Mouse (Mus musculus): ENCODE results near the gene Slc39a11.

The Slc39a11 gene

DNA sequence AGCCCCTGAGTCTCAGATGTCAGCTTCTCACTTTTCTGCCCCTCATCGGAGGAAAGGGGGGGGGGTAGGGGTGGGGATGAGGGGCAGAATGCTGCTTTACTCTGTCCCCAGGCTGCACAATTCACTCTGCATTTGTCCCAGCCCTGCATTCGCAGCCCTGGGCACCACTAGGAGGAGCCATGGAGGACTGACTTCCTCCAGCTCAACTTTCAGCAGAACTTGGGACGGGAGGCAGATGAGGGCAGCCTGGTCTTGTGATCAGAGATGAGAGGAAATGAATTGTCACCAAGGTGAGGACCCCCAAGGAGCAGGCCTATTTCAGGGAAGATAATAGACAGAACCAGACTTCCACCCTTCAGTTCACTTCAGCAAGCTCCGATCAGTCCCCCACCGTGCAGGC, 311.3 kb downstream of the Slc39a11 start:
- no peak for DNase-seq (ENCODE audit: low spot score)

DNA sequence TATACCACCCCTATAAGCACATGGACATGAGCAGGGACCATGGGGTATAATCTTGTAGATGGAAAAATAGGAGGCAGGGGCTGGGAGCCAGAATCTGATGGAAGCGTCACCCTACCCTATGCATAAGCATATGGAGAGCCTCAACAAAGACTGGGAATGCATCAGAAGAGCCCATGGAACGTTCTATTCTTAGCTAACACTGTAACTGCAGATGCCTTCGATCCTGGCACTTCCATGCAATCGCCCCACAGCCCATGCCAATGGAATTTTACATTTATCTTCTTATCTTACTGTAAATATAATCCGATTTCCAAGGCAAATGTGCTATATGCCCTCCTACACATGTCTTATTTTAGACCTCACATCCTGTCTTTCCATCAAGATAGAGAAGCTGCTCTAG, 314.2 kb downstream of the Slc39a11 start:
- DNase-seq (ENCODE audit: low spot score): no peak

DNA sequence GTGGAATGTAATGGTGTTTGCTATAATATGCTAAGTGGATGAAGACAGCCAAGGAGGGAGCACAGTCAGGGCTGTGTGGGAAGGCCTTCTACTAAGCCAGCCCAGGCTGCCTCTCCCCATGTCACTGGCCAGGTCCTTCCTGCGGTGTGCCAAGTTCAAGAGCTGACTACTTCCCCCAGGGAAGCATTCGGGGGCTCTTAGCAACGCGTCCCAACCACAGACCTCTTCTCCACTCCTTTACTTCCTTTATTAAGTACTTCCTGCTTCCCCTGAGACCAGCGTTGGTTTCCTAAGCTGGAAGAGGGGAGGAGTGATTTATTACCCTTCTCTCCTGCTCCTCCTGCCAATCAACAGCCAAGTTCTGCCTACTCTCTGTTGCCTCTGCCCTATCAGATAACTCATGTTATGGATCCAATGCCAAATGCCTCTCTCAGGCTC, 315.4 kb downstream of the Slc39a11 start:
- no peak for DNase-seq (ENCODE audit: low spot score)

DNA sequence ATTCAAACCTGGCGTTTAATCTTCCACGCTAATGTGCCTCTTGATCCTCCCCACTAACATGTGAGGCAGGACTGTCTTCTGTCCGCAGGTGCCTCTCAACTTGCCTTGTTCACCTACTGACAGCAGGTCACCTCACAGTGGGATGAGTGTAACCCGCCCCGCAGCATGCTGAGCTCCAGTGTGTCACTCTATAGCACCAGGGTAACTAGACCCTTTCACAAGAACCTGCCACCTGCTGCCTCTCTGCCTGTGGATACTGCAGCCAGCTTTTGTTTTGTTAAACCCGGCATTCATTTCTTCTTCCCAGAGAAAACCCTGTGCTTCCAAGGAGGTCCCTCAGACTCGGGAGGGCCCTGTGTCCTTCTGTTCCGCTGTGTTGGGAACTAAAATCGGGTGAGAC, 316.3 kb downstream of the Slc39a11 start:
- no peak for DNase-seq (ENCODE audit: low spot score)

DNA sequence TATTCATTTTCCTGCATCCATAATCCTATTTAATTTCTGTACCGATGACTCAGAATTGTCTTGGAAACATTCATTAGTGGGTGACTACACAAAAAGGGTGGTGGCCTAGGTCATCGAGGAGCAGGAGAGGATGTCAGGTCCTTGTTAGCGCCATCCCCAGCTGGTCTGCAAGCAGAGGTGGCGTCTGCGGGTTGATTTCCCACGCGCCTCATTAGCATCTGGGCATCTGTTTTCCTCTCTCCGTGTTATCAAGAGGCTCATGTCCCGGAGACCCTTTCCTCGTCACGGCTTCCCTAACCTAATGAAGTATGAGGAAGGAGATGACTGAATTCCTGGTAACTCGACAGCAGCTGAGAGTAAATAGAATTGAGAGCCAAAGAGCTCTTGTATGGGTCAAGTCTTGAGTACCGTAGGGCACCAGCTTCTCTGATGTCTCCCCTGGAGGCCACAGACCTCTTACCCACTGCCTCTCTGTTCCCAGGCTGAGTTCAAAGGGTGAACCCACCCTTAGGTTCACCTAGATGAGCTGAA, 319.8 kb downstream of the Slc39a11 start:
- no peak for DNase-seq (ENCODE audit: low spot score)

DNA sequence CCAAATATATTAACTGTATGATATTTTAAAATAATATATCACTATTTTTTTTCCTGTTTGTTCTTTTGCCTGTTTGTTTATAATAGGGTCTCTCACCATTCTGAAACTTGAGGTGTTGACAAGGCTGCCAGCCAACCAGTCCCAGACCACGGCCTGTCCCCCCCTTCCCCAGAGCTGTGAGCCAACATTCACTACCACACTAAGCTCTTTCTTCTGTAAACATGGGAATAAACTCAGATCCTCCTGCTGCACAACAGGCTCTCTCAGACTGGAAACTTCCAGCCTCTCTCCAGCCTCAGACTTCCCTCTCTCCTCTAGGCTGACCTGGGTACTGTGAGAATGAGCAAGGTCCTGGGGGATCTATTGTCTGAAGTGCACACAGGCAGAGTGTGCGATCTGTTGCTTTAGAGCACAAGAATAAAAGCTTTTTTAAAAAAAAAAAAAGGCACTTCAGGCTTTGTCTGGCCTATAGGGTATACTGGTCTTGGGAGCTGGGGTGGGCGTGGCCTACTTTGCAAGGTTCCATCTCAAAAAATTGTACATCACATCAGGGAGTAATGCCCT, 322.3 kb downstream of the Slc39a11 start:
- no peak for DNase-seq (ENCODE audit: low spot score)

DNA sequence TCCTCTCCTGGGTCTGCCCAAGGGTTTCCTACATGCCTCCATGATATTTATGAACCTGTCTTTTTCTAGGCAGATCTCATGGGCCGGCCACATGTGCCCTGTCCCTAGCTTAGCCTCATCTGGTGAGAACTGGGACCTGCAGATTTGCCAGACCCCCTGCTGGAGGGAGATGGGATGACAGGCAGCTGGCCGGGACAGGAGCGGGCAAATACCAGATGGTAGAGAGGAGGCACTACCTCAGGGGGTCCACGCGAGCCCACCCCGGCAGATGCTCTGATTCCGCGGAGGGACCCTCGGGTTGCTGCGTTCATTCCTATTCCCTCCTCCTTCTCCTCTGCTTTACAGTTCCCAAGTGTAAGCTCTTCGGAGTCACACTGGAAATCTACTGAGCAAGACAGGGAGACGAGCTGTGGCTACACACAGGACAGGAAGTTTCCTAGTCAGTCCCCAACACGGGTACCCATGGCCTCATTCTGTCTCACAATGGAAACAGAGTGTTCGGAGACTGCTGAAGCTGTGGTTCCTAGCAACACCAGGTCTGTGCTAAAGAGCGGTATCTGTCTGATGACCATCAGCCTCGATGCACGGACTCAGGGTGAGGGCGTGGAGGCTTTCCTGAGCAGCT, 323.4 kb downstream of the Slc39a11 start:
- peak; percentile 53 for DNase-seq (ENCODE audit: low spot score)

DNA sequence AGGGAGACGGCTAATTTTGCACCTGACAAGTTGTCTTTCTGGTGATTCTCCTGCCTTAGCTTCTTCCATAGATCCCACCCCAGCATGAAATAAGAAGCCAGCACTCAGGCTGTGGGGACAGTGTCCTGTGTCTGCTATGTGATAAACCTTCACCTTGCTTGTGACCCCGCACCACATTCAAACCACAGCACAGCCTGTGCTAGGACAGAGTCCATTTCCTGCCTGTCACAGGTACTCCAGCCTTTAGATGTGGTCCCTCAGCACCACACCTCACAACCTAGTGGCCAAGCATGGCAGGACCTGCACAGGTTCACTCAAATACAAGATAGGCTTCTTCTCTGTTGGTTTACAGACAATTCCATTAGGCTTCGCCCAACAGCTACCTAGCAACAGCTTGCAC, 328.3 kb downstream of the Slc39a11 start:
- DNase-seq (ENCODE audit: low spot score): no peak

DNA sequence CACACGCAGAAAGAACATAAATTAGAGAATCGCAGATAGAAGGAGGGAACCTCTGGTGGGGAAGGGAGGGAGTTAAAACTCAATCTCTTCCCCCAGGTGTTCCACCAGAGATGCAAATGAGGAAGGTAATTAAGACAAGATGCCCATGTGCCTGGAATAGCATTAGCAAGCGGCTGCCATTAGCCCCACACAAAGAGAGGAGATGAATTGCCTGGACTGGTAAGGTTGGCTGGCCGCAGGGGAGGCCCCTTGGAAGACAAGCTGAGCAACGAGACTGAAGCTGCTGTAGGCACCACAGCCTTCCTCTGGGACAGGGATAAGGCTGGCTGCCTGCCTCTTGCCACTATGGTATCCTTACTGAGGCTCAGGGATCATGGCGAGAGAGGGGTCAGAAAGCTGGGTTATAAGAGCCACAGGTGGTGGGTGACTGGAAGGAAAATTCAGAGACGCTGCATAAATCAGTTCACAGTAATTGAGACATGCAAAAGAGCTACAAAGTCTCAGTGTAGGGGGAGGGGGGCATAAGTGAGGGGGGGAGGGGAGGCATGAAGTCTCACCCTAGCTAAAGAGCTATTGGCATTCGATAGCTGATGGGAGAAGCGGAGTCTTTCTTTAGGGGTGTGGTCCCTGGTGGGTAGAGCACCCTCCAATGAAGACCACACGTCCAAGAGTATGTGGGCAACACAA, 340.5 kb downstream of the Slc39a11 start:
- DNase-seq (ENCODE audit: low spot score): no peak

DNA sequence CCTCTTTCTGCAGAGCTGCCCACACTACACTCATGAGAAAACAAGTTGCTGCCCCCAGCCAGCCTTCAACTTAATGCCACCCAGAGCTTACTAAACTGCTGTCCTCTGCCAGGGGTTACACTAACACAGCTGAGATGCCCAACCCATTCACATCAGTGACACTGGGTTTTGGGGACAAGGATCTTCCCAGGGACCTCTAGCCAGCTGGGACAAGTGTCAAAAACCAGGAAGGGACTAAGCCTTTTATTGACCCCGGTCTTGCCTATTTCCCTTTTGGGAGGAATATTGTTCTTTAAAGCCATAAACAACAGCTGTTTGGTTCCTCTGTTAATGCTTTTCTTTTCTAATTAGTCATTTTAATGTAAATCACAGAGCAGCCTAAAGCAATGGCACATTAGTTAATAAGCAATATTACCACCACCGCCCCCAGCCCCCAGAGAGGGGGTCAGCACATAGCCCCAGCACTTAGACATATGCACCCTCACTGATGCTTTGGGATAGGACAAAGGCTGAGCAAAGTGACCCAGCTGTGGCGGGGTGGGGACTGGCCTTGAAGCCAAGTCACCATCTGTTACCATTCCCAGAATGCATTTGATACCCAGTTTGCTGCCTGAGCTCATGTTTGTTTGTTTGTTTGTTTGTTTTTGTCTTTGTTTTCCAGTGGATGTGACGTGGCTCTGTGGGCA, 341.5 kb downstream of the Slc39a11 start:
- DNase-seq (ENCODE audit: low spot score): no peak

DNA sequence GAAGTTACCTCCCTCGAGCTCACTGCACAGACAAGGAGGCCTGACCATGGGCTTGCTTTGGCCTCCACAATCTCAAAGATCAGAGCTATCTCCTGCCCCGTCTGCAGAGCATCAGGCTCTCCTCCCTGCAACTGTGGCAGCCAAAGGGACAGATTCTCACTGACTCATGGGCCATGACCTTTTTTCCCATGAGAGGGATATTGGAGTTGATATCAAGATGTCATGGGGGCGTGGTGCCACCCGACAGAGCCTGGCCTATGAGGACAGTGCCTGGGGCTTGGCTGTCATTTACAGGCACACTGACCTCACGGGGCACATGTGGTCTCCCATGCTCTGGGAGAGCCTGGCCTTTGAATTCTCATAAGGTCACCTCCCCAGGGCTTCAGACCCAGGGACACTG, 346.7 kb downstream of the Slc39a11 start:
- no peak for DNase-seq (ENCODE audit: low spot score)

DNA sequence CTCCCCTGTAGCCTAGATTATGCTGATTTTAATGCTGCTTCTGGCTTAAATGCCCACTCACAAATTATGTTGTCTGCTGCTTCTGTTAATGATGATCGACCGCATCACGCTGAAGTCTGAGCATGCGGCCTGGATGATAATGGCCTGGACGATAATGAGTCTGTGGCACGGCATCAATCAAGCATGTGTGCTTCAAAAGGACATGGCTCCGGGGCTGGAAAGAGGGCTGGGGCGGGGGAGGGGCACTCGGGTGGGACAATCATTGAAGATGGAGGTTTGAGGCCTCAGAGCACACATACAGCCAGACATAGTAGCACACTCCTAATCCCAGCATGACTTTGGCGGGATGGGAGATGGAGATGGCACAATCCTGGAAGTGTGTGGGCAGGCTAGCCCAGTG, 350.4 kb downstream of the Slc39a11 start:
- DNase-seq (ENCODE audit: low spot score): no peak

DNA sequence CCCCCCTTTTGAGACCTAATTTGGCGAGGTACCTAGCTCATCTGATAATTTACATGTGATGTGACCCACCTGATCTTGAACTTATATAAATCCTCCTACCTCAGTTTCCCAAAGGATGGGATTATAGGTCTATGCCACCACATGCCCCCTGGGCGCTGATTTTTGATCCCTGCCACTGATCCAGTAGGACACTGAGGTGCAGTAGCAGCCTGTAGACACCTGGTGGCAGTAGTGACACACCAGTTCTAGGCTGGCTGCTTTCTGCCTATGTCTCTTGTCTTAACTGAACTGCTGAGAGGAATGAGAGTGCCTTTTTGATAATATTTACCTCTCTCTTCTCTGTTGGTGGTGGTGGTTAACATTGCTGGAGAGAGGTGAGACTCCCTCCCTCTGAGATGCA, 352.1 kb downstream of the Slc39a11 start:
- peak; percentile 68 for DNase-seq (ENCODE audit: low spot score)

DNA sequence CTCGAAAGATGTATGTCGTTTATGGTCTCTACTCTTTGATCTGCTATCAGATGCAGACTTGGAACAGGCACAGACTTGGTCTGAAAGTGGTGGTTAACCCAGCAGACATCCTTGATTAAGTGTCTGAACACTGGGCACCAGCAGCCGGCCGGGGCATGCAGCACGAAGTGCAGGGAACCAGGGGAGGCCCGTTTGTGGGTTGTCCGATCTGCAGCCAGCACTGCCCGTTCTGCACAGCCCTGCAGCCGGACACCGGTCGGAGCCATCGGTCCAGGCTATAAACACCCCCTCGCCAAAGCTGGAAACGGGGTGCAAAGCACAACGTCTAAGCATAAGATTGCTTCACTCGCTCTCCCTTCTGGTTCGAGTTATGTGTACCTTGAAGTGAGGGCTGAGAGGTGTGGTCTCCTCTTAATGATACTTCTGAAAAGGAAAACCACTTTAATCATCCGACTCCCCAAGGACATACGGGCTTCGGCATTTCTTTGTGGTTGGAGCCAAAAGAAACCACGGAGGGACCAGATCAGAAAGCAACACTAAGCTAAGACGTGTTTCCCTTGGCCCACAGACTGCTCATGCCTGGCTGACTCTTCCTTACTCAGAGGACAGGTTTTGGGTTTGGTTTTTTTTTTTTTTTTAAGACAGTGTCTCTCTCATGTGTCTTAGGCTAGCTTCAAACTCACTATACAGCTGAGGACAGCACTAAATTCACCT, 352.8 kb downstream of the Slc39a11 start:
- no peak for DNase-seq (ENCODE audit: low spot score)

DNA sequence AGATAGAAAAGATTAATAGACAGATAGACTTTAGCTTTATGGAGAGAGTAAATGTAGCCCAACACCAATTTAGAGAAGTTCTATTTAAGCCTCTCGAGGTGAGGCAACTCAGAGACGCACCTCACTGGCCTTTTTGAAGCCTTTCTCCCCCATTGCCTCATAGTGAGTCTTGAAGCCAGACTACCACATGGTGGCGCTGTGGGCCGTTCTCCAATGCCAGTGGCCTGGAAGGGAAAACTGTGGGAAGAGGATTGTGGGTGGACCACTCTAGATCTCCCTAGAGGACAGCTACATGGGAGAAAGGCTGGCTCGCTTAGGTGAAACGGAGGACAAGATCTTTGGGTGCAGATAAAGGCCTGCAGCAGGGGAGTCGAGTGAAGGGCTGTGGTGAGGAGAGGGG, 353.7 kb downstream of the Slc39a11 start:
- DNase-seq (ENCODE audit: low spot score): peak; percentile 78

DNA sequence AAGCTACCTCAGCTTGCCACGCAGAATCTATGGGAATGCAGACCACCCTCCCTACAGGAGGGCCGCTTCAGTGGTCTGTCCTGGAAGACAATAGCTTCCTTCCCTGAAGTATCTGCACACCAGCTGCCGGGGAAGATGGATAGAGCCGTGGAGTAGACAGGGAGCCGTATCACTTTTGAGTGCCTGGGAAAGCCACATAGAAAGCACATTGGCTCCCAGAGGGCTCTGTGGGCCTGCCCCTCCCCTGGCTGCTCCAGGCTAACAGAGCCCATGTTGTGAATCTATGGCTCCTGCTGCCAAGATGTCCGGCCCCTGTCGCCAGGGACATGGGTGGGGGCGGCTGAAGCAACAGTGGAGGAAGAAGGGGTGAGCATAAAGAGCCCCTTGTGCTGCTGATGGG, 355.4 kb downstream of the Slc39a11 start:
- no peak for DNase-seq (ENCODE audit: low spot score)

DNA sequence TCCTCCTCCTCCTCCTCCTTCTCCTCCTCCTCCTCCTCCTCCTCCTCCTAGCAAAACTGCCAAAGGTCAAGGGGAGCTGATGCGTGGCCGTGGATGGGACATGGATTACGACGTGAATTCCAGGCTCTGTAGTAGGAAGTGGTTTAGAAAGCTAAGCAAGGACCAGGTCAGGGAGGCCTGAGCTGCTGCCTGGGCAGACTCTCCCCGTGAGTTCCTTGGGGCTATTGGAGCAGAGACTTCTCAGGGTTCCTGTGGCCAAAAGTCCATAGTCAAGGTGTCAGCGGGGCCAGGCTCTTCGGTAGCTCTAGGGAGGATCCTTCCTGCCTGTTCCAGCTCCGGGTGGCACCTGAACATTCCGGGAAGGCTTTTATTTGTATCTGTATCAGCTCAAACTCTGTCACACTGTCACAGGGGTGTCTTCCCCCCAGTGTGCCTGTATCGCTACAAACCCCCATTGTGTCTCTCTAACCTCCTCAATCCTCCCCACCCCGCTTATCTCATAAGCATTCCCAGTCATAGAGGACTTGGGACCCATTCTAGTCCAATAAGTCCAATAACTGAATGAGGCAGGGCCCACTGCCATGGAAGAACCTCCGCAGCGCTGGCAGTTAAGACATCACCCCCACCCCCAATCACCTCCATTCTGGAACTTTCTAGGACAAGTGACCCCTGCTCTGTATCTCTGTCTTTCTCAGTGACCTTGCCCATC, 356.8 kb downstream of the Slc39a11 start:
- DNase-seq (ENCODE audit: low spot score): no peak

DNA sequence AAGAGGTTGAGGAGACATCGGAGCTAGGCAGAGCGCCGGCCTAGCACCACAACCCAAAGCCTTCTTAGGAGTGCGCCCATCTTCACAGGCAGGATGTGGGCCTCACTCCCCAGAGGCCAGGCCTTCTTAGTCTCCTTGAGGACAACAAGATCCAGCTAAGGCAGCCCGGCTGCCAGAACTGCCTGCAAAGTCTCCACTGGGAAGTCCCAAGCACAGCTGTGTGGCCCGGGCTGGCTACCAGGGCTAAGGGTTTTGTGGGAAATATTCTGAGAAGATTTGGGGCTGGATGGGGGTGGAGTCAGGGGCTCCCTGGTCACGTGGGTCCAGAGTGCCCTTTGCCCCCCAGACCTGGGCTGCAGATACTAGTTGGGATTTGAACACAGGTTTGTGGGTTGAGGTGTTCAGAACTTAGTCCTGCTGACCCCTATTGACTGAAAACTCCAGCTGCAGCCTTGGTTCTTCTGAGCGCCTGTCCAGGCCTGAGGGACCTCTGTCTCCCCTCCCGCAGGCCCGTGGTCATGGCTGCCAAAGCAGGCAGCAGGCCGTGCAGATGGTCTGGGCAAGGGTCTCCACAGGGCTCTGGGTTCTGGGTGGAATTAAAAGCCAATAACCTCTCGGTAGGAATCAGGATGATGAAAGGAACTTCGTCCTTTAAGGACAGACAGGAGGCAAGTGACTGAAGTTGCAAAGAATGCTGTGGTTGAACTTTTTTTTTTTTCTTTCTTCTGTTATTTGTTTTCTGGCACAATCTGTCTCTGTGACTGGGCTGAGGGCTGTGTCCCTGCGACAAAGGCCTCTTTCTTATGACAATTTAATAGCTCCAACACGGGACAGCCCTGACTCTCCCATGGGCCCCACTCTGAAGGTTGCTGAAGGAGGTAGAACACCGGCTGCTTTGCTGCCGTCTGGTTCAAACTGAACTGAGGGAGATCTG, 357.8 kb downstream of the Slc39a11 start:
- no peak for DNase-seq (ENCODE audit: low spot score)

DNA sequence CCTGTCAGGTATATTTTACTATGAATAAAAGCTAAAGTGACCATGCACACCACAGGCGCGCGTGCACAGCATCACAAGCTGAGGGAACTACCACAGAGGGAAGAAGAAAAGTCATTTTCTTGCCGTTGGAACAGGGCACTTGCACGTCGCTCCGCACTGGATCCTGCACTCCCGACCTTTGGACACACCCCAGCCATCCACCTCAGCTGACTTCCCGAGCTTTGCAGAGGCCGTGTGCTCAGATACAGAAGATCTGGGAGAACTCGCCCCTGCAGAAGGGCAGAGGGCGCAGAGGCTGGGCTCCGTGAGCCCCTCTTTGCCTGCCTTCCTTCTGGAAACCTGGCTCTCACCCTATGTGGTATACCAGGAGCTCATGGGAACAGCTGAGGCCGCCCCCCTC, 359.0 kb downstream of the Slc39a11 start:
- DNase-seq (ENCODE audit: low spot score): no peak

DNA sequence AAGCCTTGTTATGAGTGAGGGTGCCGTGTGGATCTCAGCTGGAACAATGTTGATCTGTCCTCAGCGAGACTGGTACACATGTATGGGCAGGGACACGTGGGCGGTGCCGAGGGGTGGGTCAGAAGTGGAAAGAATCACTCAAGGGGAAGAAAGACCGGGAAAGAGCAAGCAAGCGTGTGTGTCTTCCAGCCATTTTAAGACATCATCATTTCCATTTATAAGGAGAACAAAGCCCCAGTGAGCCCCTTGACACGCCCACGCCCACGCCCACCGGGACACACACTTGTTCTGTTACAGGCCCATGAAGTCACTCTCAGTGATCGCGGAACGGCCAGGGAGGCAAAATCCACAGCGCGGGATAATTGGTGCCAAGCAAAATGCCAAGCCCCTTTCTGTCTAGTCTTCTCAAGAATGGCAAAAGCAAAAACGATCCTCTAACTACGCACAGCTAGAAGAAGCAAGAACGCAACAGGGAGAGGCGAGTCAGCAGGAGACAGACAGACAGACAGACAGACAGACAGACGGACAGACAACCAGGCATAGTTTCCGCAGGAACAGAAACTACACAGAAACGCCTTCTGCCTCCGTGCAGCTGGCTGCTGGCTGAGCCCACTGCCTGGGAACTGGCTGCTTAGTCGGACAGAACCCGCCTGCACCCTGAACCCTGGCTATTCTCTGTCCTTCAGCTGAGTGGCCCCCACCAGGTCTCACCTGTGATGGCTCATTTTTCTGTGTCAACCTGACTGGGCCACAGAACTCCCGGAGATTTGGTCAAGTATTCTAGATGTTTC, 364.7 kb downstream of the Slc39a11 start:
- no peak for DNase-seq (ENCODE audit: low spot score)
